Mouse (Mus musculus): Measurements from ENCODE around the gene Pld5.
"Not testable (repeated sequence)": the region's sequence is repeated elsewhere in the genome, so short reads cannot be mapped to it uniquely, and the experiment has no call there.

Gene Pld5

DNA sequence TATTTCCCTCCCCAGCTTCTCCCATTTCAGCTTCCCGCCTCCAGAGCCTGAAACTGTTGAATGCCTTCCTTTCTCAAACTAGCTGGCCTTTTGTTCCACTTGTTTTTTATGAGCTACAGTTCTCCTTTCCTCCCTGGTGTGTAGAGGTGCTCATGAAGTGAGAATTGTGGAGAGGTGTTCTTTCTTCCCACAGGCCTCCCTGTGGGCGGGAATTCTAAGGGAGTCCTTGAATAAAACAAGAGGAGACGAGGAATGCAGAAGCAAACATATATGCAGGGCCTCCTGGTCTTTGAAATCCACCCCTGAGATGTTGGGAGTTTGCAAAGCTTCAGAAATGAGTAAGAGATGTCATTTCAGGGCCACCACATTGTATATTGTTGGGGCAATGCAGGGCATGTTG, 235.2 kb downstream of the Pld5 start:
- DNase-seq (ENCODE audit: low spot score), result no peak

DNA sequence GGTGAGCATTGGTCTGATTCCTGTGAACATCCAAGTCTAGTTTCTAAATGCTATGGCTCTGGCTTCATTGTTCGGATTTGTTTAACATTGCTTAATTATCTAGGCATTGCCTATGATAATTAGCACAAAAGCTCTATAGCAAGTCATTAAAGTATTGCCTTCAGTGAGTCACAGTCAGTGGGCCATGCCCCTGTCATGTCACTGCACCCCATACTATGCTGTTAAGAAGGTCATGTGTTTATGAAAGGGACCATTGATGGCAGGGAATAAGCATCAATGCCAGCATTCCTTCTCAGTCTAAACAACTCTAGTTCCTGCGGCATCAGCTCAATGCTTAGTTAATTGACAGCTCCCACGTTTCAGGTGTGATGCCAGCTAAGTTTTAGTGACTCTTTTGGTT, 239.1 kb downstream of the Pld5 start:
- no peak for DNase-seq (ENCODE audit: low spot score)

- no peak for DNase-seq (ENCODE audit: low spot score)
These were observed 240.4 kb downstream of the Pld5 start for GRCm38 (mm10) chr1:176034699-176035098.

GRCm38 (mm10) chr1:176033698-176034097, 241.4 kb downstream of the Pld5 start:
- DNase-seq (ENCODE audit: low spot score), result no peak

DNA sequence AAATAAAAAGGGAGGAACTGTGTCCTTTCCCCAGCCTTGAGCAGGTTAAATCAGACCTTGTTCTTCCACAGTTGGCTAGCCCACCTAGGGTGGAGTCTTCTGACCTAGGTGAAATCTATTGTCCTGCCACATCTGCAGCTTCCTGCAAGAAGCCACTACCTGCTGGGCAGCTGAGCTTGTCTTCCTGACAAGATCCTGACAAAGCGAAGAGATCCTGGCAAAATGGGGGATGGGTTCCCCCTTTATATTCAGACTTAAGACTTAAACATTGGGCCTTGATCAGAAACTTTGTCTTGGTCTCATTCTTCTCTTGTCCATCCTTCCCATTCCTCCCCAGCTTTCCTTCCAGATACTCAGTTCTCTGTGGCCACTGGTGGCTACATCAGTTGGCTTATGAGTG, 246.0 kb downstream of the Pld5 start:
- DNase-seq (ENCODE audit: low spot score), result no peak

DNA sequence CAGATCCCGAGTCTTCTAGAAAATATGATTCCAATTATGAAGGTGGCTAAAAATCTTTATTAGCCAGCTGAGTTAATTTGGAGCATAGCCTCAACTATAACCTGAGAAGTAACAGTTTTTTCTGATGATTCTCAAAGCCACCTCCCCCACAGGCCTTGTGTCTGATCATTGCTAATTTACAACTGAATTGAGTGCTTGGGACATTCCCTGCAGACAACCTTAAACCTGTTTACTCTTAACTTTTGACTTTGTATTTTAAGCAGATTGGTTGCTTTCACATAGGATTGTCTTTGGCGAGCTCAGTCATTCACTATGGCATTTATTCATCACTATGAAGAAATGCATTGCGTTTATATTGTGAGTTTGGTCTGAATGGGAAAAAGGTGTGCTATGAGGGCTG, 246.7 kb downstream of the Pld5 start:
- no peak for DNase-seq (ENCODE audit: low spot score)

GRCm38 (mm10) chr1:176024501-176024900, 250.6 kb downstream of the Pld5 start:
- no peak for DNase-seq (ENCODE audit: low spot score)

DNA sequence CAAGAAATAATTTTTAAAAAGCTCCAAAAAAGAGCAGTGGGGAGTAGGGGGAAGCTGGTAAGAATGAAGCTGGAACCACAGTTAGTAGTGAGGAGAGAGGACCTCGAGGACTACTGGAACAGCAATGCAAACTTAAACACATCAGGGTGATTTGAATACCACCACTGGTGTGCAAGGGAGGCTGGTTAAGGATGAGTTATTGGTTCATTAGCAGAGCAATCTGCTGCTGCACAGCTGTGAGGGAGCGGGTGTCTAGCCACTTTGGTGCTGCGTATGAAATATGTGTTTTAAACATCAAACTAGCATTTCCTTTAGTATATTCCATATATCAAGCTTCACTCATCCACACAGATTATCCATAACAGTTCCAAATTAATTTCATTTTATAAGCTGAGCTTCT, 256.6 kb downstream of the Pld5 start:
- no peak for DNase-seq (ENCODE audit: low spot score)

DNA sequence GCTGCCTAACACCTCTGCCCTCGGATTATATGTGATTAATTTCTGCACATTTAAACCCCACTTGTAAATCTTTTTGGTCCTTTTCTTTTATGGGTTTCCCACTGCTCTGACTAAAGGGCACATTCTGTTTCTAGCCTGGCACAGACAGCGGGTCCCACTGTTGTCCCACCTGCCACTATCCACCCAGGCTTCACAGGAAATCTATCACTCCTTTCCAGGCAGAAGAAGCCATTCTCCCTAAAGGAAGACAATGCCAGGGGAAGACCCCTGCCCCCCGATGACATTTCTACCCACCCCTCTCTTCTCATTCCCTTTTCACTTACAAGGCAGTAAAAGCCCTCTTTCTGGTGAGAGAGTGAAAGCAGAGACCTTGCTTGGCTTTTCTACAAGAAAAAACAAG, 259.0 kb downstream of the Pld5 start:
- no peak for DNase-seq (ENCODE audit: low spot score)

- DNase-seq (ENCODE audit: low spot score), result no peak
These were observed 261.4 kb downstream of the Pld5 start for GRCm38 (mm10) chr1:176013497-176014268.

- no peak for DNase-seq (ENCODE audit: low spot score)
These were observed 263.6 kb downstream of the Pld5 start for GRCm38 (mm10) chr1:176011535-176011934.

DNA sequence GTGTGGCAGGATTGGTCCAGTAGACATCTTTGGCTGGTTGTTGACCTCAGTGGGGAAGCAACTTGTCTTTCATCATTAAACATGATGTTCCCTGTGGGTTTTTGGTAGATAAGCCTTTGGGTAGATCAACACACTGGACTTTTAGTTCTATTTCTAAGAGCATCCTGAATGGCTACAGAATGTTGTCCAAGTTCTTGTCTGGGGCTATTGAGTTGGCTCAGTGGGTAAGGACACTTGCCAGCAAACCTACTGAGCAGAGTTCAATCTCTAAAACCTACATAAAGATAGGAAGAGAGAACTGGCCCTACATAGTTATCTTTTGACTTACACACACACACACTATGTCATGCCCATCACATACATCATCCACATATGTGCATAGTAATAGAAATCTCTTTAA, 264.0 kb downstream of the Pld5 start:
- DNase-seq (ENCODE audit: low spot score), result no peak

GRCm38 (mm10) chr1:176008411-176008810, 266.7 kb downstream of the Pld5 start:
- no peak for DNase-seq (ENCODE audit: low spot score)

DNA sequence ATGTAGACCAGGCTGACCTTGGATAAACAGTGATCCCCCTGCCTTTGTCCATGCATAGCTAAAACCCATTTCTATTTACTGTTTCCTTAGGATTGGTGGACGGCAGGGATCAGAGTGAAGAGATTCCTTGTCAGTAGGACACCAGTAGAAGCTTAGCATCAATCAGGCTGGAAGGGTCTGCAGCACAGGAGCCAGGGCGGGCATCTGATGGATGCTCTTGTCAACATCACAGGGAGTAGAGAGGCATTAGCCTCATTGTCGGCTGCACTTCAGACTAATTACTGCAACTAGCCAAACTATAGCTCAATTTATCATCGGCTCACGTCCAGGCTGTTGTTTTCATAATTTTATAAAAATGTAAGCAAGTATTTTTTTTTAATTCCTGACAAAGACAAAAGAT, 274.5 kb downstream of the Pld5 start:
- no peak for DNase-seq (ENCODE audit: low spot score)

GRCm38 (mm10) chr1:175997076-175997651, 277.9 kb downstream of the Pld5 start:
- DNase-seq (ENCODE audit: low spot score), result no peak

GRCm38 (mm10) chr1:175988912-175989311, 286.2 kb downstream of the Pld5 start:
- DNase-seq (ENCODE audit: low spot score), result no peak

GRCm38 (mm10) chr1:175988448-175988847, 286.7 kb downstream of the Pld5 start:
- DNase-seq (ENCODE audit: low spot score), result no peak

- DNase-seq (ENCODE audit: low spot score), result not testable (repeated sequence)
These were observed 296.1 kb downstream of the Pld5 start, which contains the start of gene Rbm8a2 for GRCm38 (mm10) chr1:175979014-175979413. TSS of gene Rbm8a2 (minus strand) at chr1:175979114.

DNA sequence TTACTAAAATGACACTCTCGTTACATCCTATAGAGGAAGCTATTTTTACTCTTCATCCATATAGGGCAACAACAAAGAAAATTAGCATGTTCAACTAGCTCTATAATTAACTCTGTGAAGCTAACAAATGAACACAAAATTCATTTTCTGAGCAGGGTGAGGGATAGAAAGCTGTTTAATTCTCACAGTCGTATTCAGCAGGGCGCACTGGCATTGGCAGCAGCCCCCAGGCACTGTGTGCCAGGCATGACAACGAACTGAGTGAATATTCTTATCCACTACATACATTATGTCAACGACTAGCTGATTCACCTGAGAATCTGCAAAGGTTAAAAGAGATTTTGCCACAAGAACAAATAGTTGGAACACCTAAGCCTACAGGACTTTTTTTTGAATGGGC, 304.4 kb downstream of the Pld5 start:
- no peak for DNase-seq (ENCODE audit: low spot score)

DNA sequence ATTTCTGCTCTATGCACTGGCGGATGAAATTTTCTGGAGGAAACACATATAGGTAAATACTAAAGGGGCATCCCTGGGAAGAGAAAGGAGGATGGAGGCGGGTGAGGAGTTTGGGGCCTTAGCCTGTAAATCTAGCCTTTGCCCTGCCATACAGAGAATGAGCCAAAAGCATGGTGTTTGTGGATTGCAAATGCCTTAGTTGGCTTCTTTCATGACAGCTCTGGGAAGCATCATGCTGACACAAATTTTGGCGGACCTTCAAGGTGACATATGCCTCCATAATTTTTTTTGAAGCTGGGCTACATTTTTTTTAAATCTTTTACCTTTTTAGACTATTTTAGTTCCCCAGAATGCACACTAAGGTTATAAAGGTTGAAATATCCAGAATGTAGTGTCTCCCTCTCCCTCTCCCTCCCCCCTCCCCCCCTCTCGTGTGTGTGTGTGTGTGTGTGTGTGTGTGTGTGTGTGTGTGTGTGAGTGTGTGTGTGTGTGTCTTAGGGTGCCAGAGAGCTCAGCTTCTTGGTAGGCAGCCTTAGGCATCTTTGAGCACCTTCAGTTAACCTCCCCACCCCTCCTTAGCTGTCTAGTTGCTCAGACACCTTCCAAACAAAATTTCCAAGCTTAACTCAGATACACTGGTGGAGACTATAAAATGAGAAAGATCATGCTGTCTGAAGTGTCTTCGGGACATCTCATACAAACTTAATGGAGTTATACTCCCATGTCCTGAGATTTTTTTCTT, 307.9 kb downstream of the Pld5 start:
- no peak for DNase-seq (ENCODE audit: low spot score)

DNA sequence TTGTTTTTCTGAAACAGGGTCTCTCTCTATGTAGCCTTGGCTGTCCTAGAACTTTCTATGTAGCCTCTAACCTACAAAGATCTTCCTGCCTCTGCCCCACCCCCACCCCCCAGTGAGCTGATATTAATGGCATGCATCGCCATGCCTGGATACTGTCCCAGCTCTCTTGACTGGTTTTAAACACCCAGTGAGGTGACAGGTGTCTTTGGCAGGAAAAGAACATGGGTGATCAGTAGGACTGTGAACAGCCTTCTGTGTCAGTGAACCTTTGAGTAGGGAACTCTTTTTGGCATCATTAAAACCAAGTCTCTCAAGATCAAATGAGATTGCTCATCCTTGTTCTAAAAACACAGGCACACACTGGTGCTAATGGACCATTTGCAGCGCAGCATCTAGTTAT, 313.3 kb downstream of the Pld5 start:
- DNase-seq (ENCODE audit: low spot score), result no peak

DNA sequence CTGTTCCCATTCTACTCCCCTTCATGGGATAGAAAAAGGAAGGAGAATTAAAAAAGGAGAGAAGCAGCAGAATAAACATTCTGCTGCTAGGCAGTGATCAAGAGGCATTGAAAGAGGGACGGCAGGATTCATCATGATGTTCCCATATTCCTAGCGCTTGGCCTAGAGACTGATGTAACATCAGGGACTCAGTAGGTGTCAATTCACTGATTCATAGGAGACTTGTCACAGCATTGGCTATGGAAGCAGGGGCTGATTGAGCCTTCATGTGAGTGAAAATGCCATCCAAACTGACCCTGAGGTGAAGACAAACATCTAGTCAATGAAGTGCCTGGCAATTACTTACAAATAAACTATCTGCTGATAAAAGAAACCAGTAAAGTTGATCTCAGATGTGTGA, 324.3 kb downstream of the Pld5 start:
- DNase-seq (ENCODE audit: low spot score), result no peak

GRCm38 (mm10) chr1:175950421-175950820, 324.7 kb downstream of the Pld5 start:
- no peak for DNase-seq (ENCODE audit: low spot score)
